Mouse (Mus musculus) heart, adult 2 months (tissue): ENCODE measurements at regions not wholly inside any gene's neighbourhood (a gene's known extent, or its start where the extent isn't known, plus 50 kb on each side); places are given as distances from the start of the nearest gene placed in this dataset.

Source experiments
- CTCF ChIP-seq: fragments of 200-600 bp; IDR thresholded peaks from 2 replicates; pipeline ENCODE4 v1.8.1; 2022; ENCODE audit warnings: antibody characterized with exemption, mild to moderate bottlenecking, moderate library complexity
- POLR2A ChIP-seq: fragments of 200-500 bp; IDR thresholded peaks from 2 replicates; pipeline ENCODE4 v1.6.1; 2011; ENCODE audit warnings: mild to moderate bottlenecking, low read depth, low read length, control low read depth; ENCODE audit not compliant: insufficient read depth

DNA sequence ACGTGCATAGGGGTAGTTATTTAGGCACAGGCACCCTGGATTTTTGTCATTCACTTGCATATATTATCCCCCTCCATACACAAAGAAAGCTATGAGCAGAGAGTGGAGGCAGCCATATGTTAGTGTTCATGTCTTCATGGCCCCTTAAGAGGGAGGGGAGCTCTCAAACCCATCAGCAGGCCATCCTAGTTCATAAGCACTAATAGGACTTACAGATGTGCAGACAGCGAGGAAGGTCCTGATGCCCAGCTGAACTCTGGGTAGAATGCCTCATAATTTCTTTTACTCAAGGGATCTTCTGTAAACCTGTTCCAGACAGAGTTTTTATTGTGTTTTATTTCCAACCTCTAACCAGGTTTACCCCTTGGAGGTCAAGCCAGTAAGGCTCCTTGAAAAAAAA, 356.3 kb upstream of the Ubash3b start:
- TF ChIP-seq CTCF (no peak), POLR2A (no peak)
